Mouse (Mus musculus) neural tube, embryonic 10.5 days (tissue): ENCODE measurements around the gene Dll4.

Experiments used
- DNase-seq: peaks from one replicate; pipeline ENCODE4 v3.0.0-alpha.2; 2017; ENCODE audit warnings: low spot score; ENCODE audit errors: extremely low spot score

The Dll4 gene

GRCm38 (mm10) chr2:119334964-119335525 is 9.5 kb downstream of the Dll4 start:
- DNase-seq = no peak

GRCm38 (mm10) chr2:119335535-119335934 is 10.0 kb downstream of the Dll4 start:
- no peak for DNase-seq

GRCm38 (mm10) chr2:119336002-119336401 is 10.4 kb downstream of the Dll4 start:
- no peak for DNase-seq

GRCm38 (mm10) chr2:119336470-119336869 is 10.9 kb downstream of the Dll4 start:
- no peak for DNase-seq

GRCm38 (mm10) chr2:119337425-119338265 is 12.1 kb downstream of the Dll4 start:
- peak; percentile 94 for DNase-seq

- DNase-seq = no peak
Observed at GRCm38 (mm10) chr2:119344537-119345138, 19.1 kb downstream of the Dll4 start.

- peak; percentile 82 for DNase-seq
Observed at GRCm38 (mm10) chr2:119350555-119351486, 25.2 kb downstream of the Dll4 start, which contains the start of gene Chac1. Gene Chac1, plus strand, starts transcription at chr2:119351229.

GRCm38 (mm10) chr2:119353707-119354106 is 28.1 kb downstream of the Dll4 start:
- DNase-seq = no peak

GRCm38 (mm10) chr2:119355089-119355488 is 29.5 kb downstream of the Dll4 start:
- DNase-seq = no peak

GRCm38 (mm10) chr2:119355651-119356050 is 30.1 kb downstream of the Dll4 start:
- no peak for DNase-seq

GRCm38 (mm10) chr2:119356310-119356709 is 30.7 kb downstream of the Dll4 start:
- DNase-seq = no peak

GRCm38 (mm10) chr2:119356805-119357204 is 31.2 kb downstream of the Dll4 start:
- no peak for DNase-seq

- no peak for DNase-seq
Observed at GRCm38 (mm10) chr2:119358249-119358648, 32.7 kb downstream of the Dll4 start.

GRCm38 (mm10) chr2:119359721-119360291 is 34.2 kb downstream of the Dll4 start:
- no peak for DNase-seq

GRCm38 (mm10) chr2:119364969-119365368 is 39.4 kb downstream of the Dll4 start:
- no peak for DNase-seq

- DNase-seq = no peak
Observed at GRCm38 (mm10) chr2:119367346-119367745, 41.8 kb downstream of the Dll4 start.

GRCm38 (mm10) chr2:119370116-119370515 is 44.5 kb downstream of the Dll4 start:
- DNase-seq = no peak

- DNase-seq = no peak
Observed at GRCm38 (mm10) chr2:119377286-119377685, 51.7 kb downstream of the Dll4 start.

GRCm38 (mm10) chr2:119377826-119378225 is 52.2 kb downstream of the Dll4 start:
- DNase-seq = no peak

- no peak for DNase-seq
Observed at GRCm38 (mm10) chr2:119379455-119379854, 53.9 kb downstream of the Dll4 start.
